Mouse (Mus musculus): ENCODE measurements around the gene Trpt1. TPM values are rescaled to one million over a fixed set of nuclear protein-coding genes. Genes with fewer than 3 reads are reported as not detected.

The Trpt1 gene
- total RNA-seq, 4 experiments from 2014 or later = 20.2 to 25.3 (median 21.3) TPM

- DNase-seq (ENCODE audit: low spot score in 2 of 2) = peak; percentile 95 to 100
Observed at GRCm38 (mm10) chr19:7039841-7040636, 44.1 kb downstream of the Trpt1 start, which contains the start of gene Stip1. Stip1 (minus strand) TSS chr19:7039967.

GRCm38 (mm10) chr19:7040637-7041130, 44.8 kb downstream of the Trpt1 start:
- no peak for DNase-seq (ENCODE audit: low spot score in 2 of 2)

- DNase-seq (ENCODE audit: low spot score in 2 of 2) = no peak
Observed at GRCm38 (mm10) chr19:7041171-7041570, 45.2 kb downstream of the Trpt1 start.

DNA sequence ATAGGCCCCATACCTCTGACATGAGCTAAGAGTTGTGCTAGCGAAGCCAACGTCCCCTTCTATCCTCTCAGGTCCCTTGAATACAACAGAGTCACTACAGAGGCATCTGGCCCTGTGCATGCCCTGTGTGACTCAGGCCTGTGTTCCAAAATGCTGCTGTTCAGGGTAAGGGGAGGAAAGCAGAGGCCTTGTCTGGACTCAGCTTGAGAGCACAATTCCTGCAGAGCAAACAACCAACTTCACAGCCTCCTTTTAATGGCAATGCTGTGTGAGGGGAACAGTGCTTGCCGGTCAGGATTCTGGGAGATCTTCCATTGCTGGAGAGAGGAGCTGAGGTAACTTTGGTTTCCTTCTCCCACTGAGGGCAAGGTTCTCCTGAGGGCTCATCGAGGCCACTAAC, 48.3 kb downstream of the Trpt1 start:
- DNase-seq (ENCODE audit: low spot score in 2 of 2) = no peak

- no peak for DNase-seq (ENCODE audit: low spot score in 2 of 2)
Observed at GRCm38 (mm10) chr19:7044706-7045105, 48.8 kb downstream of the Trpt1 start.

Other genes with a start within 250 kb of the Trpt1 start
- gene Rps6ka4, start 155.5 kb upstream of the Trpt1 start, total RNA-seq (2022) = 10 to 100 TPM; 41.9 to 59.0 (median 49.0) TPM
- 1 to 10 TPM; 4.6 to 6.3 (median 5.8) TPM for gene Ccdc88b, start 137.9 kb upstream of the Trpt1 start, total RNA-seq (2022)
- gene Trmt112, start 86.4 kb upstream of the Trpt1 start, total RNA-seq (2022) = 10 to 100 TPM; 35.0 to 55.2 (median 44.9) TPM
- 100 to 1,000 TPM; 294 to 374 (median 338) TPM for gene Prdx5, start 86.0 kb upstream of the Trpt1 start, total RNA-seq (2022)
- 10 to 100 TPM; 60.5 to 66.0 (median 63.4) TPM for gene Esrra, start 74.3 kb upstream of the Trpt1 start, total RNA-seq (2022)
- 10 to 100 TPM; 15.5 to 18.5 (median 16.6) TPM for gene Catsperz, start 70.8 kb upstream of the Trpt1 start, total RNA-seq (2022)
- gene Kcnk4, start 61.6 kb upstream of the Trpt1 start, total RNA-seq (2022) = 10 to 100 TPM; 25.0 to 31.5 (median 25.7) TPM
- gene Bad, start 54.3 kb upstream of the Trpt1 start, total RNA-seq (2022) = 10 to 100 TPM; 34.6 to 44.9 (median 37.6) TPM
- gene Gpr137, start 53.7 kb upstream of the Trpt1 start, total RNA-seq (2022) = 100 to 1,000 TPM; 101 to 106 (median 104) TPM
- gene Ppp1r14b, start 21.2 kb upstream of the Trpt1 start, total RNA-seq (2022) = 10 to 100 TPM; 56.6 to 72.1 (median 59.0) TPM
- 10 to 100 TPM; 13.8 to 18.2 (median 14.5) TPM for gene Plcb3, start 19.7 kb upstream of the Trpt1 start, total RNA-seq (2022)
- gene Fkbp2, start 15.6 kb upstream of the Trpt1 start, total RNA-seq (2022) = 100 to 1,000 TPM in 2 of 4 experiments, 10 to 100 TPM in 2; 79.1 to 129 (median 98.4) TPM
- gene Vegfb, start 8.5 kb upstream of the Trpt1 start, total RNA-seq (2022) = 100 to 1,000 TPM in 3 of 4 experiments, 10 to 100 TPM in 1; 98.9 to 107 (median 104) TPM
- gene Dnajc4, start 3.6 kb upstream of the Trpt1 start, total RNA-seq (2022) = 10 to 100 TPM; 27.0 to 32.6 (median 29.7) TPM
- gene Nudt22, start within 50 bp of the Trpt1 start, total RNA-seq (2022) = 10 to 100 TPM; 13.8 to 17.0 (median 16.2) TPM
- 10 to 100 TPM in 1 of 4 experiments, 1 to 10 TPM in 3; 4.1 to 11.5 (median 7.1) TPM for gene Fermt3, start 23.3 kb downstream of the Trpt1 start, total RNA-seq (2022)
- gene Stip1, start 43.8 kb downstream of the Trpt1 start, total RNA-seq (2022) = 100 to 1,000 TPM; 160 to 199 (median 183) TPM
- 10 to 100 TPM; 16.7 to 19.7 (median 18.0) TPM for gene Macrod1, start 60.7 kb downstream of the Trpt1 start, total RNA-seq (2022)
- gene Flrt1, start 109.6 kb downstream of the Trpt1 start, total RNA-seq (2022) = 10 to 100 TPM; 35.6 to 42.2 (median 39.1) TPM
- gene Otub1, start 210.2 kb downstream of the Trpt1 start, total RNA-seq (2022) = 100 to 1,000 TPM; 267 to 296 (median 278) TPM
- gene Cox8a, start 221.5 kb downstream of the Trpt1 start, total RNA-seq (2022) = 1,000 to 10,000 TPM; 1,021 to 1,102 (median 1,060) TPM
- gene Naa40, start 245.1 kb downstream of the Trpt1 start, total RNA-seq (2022) = 10 to 100 TPM; 30.6 to 39.2 (median 32.3) TPM

Data from left cerebral cortex, adult 8-10 months (tissue).